Mouse (Mus musculus) cortical plate, adult 2 months (tissue): ENCODE data around the gene Ccdc13. TPM values are rescaled to one million over a fixed set of nuclear protein-coding genes. Genes with fewer than 3 reads are reported as not detected.

Source experiments
- H3K27ac ChIP-seq: fragments of 200-500 bp; 2 replicates; pipeline ENCODE4 v1.5.1; 2012; ENCODE audit warnings: low read length, control low read depth, inconsistent platforms; ENCODE audit not compliant: insufficient read depth
- H3K4me1 ChIP-seq: fragments of 200-500 bp; 2 replicates; pipeline ENCODE4 v1.6.1; 2011; ENCODE audit warnings: low read length; ENCODE audit not compliant: control insufficient read depth, insufficient read depth
- H3K4me3 ChIP-seq: fragments of 200-500 bp; 2 replicates; pipeline ENCODE4 v1.5.1; 2011; ENCODE audit warnings: mild to moderate bottlenecking, low read length, control low read depth; ENCODE audit not compliant: insufficient read depth
- CTCF ChIP-seq: fragments of 200-500 bp; IDR thresholded peaks from 2 replicates; pipeline ENCODE4 v1.5.1; 2011; ENCODE audit warnings: mild to moderate bottlenecking, control low read depth, low read length; ENCODE audit not compliant: insufficient read depth; ENCODE audit errors: extremely low read depth
- POLR2A ChIP-seq: fragments of 200-500 bp; IDR thresholded peaks from 2 replicates; pipeline ENCODE4 v1.6.1; 2011; ENCODE audit warnings: mild to moderate bottlenecking, low read length, control low read depth; ENCODE audit not compliant: insufficient read depth; ENCODE audit errors: extremely low read depth
- polyA plus RNA-seq: library from polyadenylated mRNA; depleted of rRNA; stranded (reverse); fragments of >200 nt; gene quantifications from 2 replicates; pipeline ENCODE4 v1.2.3, GENCODE M21; 2012

Ccdc13 gene
- polyA plus RNA-seq, 1 experiment = 13.4 TPM

GRCm38 (mm10) chr9:121791757-121792521 is 47.3 kb downstream of the Ccdc13 start, which contains the start of gene Hhatl:
Hhatl (minus strand) TSS chr9:121792507.
- Histone ChIP-seq H3K4me1 (no peaks in the 10 kb centered on the region), H3K27ac (peak within 1 kb of the TSS; percentile 36), H3K4me3 (peak within 1 kb of the TSS; percentile 18)
- TF ChIP-seq CTCF (no peak), POLR2A (no peak)

GRCm38 (mm10) chr9:121791206-121791605 is 48.1 kb downstream of the Ccdc13 start:
- TF ChIP-seq CTCF (no peak), POLR2A (no peak)
- Histone ChIP-seq H3K27ac (no peak overlapping the region), H3K4me1 (peaks cover 2% of the 10 kb centered on the region; the same call in 1 of the 2 replicates), H3K4me3 (peak overlapping the region; percentile 18; the same call in 1 of the 2 replicates)

GRCm38 (mm10) chr9:121786359-121786758 is 52.9 kb downstream of the Ccdc13 start:
- Histone ChIP-seq H3K27ac (no peak overlapping the region), H3K4me1 (peaks cover 2% of the 10 kb centered on the region; the same call in 1 of the 2 replicates), H3K4me3 (no peak overlapping the region)
- TF ChIP-seq CTCF = no peak
- TF ChIP-seq POLR2A = no peak

GRCm38 (mm10) chr9:121785261-121785660 is 54.0 kb downstream of the Ccdc13 start:
- TF ChIP-seq POLR2A (no peak), CTCF (no peak)
- peaks cover 3% of the 10 kb centered on the region; the same call in 1 of the 2 replicates for H3K4me1 ChIP-seq
- no peak overlapping the region for H3K27ac ChIP-seq
- no peak overlapping the region for H3K4me3 ChIP-seq

DNA sequence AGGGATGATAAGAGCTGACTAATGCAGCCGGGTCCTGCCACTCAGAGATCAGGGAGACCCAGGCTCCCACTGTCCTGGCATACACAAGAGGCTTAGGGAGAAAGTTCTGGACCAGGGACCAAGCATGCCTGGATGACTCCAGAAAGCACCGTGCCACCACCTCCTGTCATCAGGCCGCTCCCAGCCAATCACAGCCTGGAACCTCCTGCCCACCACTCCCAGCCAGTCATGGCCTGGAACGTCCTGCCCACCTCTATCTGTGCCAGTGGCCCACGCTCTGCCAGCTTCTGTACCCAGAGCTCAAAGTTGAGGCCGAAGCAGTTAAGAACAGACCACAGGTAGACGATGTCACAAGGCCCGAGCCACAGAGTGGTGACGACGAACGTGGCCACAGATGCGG is 54.5 kb downstream of the Ccdc13 start:
- TF ChIP-seq CTCF (no peak), POLR2A (no peak)
- Histone ChIP-seq H3K4me1 (peaks cover 4% of the 10 kb centered on the region; the same call in 1 of the 2 replicates), H3K4me3 (no peak overlapping the region), H3K27ac (no peak overlapping the region)

DNA sequence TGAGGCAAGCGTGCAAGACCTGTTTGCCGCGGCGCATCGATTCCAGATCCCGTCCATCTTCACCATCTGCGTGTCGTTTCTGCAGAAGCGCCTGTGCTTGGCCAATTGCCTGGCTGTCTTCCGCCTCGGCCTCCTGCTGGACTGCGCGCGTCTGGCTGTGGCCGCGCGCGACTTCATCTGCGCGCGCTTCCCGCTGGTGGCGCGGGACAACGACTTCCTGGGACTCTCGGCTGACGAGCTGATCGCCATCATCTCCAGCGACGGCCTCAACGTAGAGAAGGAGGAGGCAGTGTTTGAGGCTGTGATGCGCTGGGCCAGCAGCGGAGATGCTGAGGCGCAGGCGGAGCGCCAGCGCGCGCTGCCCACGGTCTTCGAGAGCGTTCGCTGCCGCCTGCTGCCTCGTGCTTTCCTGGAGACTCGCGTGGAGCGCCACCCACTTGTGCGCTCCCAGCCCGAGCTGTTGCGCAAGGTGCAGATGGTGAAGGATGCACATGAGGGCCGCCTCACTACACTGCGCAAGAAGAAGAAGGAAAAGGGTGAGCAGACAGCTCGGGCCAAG is 61.1 kb downstream of the Ccdc13 start:
- peak overlapping the region; percentile 14 for H3K27ac ChIP-seq
- TF ChIP-seq CTCF (no peak), POLR2A (no peak)
- peak overlapping the region; percentile 24 for H3K4me3 ChIP-seq
- peaks cover 15% of the 10 kb centered on the region for H3K4me1 ChIP-seq

DNA sequence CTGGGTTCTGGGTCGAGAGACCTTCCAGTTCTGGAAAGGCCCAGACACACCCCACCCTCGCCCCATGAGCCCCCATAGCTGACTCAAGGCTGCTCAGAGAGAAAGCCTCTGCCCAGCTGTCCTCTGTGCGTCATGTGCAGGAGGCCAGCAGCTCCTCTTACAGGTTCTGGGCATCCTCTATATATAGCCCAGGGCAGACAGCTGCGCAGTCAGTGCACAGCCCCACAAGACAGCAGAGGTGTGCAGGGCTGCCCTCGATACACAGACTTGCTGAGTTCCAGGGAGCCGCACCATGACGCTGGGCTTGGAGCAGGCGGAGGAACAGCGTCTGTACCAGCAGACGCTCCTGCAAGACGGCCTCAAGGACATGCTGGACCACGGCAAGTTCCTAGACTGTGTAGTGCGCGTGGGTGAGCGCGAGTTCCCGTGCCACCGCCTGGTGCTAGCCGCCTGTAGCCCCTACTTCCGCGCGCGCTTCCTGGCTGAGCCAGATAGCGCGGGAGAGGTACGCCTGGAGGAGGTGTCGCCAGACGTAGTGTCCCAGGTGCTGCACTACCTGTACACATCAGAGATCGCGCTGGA is 61.7 kb downstream of the Ccdc13 start, which contains the start of gene Klhl40:
Klhl40 (plus strand) TSS at position 124 of the 582 bp plus-strand sequence.
- peak within 1 kb of the TSS; percentile 14 for H3K27ac ChIP-seq
- H3K4me1 ChIP-seq = peaks cover 15% of the 10 kb centered on the region
- no peak for TF ChIP-seq POLR2A
- peak within 1 kb of the TSS; percentile 24 for H3K4me3 ChIP-seq

DNA sequence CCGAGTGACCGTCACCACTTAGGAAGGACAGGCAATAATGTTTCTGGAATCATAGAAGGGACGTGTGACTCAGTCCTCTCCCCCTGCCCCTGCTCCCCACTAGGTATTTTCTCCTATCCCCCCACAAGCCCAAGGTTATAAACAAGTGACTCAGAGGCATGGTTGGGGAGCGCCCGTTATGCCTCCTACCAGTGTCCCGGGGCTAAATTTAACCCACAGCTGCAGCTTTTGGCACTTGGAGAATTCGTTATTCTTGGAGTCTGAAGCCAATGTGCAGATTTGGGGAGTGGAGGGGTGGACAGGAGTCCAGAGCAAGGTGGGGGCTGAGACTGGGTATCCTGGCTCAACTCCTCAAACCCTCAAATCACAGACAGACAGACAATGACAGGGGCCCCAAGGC is 62.8 kb downstream of the Ccdc13 start:
- Histone ChIP-seq H3K4me3 (no peak overlapping the region), H3K4me1 (peaks cover 15% of the 10 kb centered on the region), H3K27ac (peak overlapping the region; percentile 83; the same call in 1 of the 2 replicates)
- TF ChIP-seq POLR2A (no peak), CTCF (no peak)

GRCm38 (mm10) chr9:121775951-121776350 is 63.3 kb downstream of the Ccdc13 start:
- no peak for TF ChIP-seq POLR2A
- no peak for TF ChIP-seq CTCF
- H3K4me3 ChIP-seq = no peak overlapping the region
- peaks cover 15% of the 10 kb centered on the region for H3K4me1 ChIP-seq
- H3K27ac ChIP-seq = peak overlapping the region; percentile 83; the same call in 1 of the 2 replicates

- H3K4me1 ChIP-seq = peaks cover 9% of the 10 kb centered on the region
- H3K4me3 ChIP-seq = no peak overlapping the region
- TF ChIP-seq POLR2A (no peak), CTCF (no peak)
- no peak overlapping the region for H3K27ac ChIP-seq
These were observed 66.8 kb downstream of the Ccdc13 start for GRCm38 (mm10) chr9:121772412-121772811.
